Mouse (Mus musculus): ENCODE results near the gene Rbm5.

Gene Rbm5

DNA sequence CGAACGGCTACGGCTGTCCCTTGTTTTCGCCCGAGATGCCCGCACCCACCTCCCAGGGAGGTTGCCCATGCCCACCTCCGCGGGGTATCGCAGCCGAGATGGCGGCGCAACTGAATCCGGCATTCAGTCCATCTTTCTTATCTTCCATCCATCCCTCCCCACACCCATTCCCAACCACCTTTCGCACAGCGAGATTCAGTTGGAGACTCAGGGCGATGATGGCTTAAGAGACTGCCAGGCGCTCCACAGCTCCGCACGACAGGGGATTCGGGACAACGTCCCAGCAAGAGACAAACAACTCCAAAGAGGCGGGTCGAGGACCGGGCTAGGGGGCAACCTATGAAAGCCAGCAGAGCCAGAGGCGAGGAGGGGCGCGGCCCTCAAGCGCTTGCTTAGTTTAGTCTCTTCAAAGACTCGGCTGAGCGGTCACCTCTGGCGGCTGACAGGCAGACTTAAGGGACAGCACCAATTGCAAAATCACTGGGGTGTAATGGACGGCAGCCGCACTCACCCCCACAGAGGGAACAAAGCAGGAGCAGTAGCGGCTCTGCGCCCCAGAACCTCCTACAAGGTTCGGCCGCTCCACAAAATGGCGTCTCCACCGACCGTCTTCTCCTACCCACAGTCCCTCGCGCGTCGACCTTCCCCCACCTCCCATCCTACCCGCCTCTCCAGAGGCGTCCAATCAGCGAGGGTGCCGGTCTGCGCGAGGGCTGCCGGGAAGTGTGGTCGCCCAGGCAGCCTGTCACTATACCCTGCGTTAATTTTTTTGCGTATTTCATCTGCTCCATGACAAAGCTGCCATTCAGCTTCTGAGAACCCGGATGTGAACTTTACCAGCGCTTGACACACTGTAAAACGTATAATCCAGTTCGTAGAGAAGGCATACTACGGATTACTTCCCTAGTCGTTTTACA lies at the start of gene Rbm5:
Gene Rbm5, minus strand, starts transcription at position 623 of the 917 bp plus-strand sequence.
- peak; percentile 96 for DNase-seq (ENCODE audit: low read depth, low spot score)

DNA sequence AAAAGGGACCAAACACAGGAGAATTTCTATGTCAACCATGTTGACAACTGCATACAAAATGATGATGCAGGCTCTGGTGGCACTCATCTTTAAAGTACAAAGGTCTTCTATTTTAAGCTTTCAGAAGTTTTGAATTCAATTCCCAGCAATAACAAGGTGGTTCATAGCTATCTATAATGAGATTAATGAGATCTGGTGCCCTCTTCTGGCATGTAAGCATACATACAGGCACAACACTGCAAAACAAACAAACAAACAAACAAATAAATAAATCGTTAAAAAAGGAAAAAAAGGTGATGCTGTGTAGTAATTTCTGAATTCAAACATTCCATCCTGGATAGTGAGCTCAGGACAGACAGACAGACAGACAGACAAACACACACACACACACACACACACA lies 41.3 kb upstream of the Rbm5 start:
- DNase-seq (ENCODE audit: low read depth, low spot score), result no peak

DNA sequence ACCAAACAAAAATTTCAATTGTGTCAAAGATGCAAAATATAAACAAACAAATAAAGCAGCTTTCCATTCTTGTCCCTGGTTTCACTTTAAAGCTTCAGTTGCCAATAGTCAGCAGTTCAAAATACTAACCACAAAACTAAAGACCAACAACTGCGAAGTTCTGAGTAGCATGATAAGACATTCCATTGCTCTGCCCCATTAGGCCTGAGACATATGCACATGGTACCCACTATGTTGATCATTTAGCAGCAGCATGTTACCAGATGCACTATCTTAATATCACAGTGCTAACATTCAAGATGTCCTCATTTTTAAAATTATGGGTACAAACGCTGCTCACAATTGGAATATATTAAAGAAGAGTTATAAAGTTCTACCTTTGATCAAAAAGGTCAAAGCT lies 40.2 kb upstream of the Rbm5 start:
- DNase-seq (ENCODE audit: low read depth, low spot score), result no peak

DNA sequence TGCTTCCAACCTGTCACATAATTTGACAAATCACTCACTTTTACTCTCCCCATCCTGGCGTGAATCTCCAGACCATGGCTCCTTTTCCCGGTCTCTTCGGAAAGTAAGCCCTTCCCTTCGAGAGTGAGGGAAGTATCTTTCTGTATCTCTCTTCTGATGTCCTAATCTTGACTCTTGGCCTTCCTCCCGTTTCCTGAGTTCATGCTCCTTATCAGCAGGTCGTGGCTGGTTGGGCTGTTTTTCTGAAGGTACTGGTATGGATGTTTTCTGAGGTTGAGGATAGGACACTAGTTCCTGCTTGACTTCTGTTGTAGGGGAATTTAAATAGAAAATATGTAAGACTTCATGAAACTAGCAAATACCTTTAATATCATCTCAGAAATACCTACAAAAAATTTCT lies 20.9 kb upstream of the Rbm5 start:
- no peak for DNase-seq (ENCODE audit: low read depth, low spot score)

DNA sequence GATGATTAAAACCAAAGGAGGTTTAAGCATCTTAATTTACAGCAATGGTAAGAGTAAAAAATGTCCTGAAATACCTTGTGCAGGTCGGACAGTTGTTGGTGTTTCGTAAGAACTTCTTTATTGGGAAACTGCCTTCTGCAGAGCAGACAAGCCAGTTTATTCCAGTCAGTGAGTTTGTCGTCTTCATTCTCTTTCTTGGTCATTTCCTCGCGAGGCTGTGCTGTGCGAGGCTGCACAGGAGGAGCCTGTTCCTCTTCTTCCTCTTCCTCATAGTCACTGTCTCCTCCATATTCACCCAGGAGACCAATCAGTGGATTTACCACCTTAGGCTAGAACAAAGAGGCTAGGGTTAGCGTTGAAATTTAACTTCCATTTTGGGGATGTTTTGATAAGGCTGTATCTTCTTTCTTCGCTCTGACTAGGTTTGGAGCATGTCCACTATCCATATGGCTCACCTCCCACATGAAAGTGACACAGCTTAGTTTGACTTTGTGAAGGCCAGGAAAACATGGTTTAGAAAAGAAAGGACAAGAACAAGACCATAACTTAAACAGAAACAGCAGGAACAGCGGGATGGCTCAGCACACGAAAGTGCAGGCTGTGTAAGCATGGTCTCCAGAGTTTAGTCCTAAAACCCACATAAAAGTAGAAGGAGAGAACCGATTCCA lies 11.9 kb upstream of the Rbm5 start:
- no peak for DNase-seq (ENCODE audit: low read depth, low spot score)

DNA sequence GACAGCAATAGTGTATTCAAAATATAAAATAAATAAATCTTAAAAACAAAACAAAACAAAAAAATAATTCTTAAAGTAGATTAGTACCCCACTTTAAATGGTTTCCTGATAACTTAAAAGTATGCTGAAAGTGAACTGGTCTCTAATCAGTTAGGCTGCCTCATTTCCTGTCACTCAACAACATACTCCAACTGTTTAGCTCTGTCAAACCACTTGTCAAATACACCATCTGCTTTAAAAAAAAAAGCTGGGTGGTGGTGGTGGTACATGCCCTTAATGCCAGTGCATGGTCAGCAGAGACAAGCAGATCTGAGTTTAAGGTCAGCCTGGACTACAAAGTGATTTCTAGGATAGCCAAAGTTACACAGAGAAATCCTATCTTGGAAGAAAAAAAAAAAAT lies 6.0 kb upstream of the Rbm5 start:
- DNase-seq (ENCODE audit: low read depth, low spot score), result no peak

DNA sequence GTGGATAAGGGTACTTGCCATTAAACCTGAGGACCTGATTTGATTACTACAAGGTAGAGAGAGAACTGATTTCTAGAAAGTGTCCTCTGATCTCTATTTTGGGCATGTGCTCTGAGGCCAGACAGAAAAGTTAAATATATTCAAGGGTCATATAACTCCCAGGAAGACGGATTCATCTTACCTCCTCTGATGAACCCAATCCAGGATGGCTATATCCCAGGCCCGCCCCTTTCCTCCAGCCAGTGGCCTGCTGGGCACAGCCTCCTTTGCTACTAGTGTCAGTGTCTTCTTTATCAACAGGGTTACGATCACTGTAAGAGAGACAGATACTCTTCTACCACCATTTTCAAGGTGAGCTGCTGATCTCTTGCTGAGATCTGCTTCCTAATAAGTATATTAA lies 3.6 kb upstream of the Rbm5 start:
- DNase-seq (ENCODE audit: low read depth, low spot score), result no peak

DNA sequence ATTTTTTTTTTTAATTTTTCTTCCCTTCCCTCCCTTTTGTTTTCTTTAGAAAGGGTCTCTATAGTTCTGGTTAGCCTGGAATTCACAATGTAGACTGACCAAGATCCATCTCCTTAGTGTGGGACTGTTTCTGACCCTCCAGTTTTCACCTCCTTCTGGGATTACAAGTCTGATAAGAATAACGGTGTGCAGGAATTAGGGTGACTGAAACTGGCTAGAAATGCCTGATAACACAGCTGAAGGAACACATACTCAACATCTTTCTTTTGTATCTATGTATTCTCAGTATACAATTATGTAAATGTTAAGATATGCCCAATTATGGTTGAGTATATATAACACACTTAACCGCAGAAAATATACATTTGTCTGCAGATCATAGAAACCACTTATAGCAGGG lies 986 bp upstream of the Rbm5 start:
- DNase-seq (ENCODE audit: low read depth, low spot score), result no peak

DNA sequence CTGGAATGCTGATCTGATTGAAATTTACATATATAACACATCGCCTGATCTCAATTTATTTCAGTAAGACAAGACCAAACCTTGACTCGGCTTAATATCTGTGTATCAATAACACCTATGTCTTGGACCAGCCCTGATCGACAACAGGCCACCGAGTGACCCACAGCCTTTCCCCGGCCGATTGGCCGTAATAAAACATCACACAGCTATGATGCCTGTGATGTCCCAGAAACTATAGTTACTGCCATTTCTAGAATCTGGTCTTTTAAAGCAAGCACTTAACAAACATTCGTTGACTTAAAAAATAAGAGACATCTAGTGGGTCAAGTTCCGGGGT lies 791 bp downstream of the Rbm5 start:
- DNase-seq (ENCODE audit: low read depth, low spot score), result no peak

DNA sequence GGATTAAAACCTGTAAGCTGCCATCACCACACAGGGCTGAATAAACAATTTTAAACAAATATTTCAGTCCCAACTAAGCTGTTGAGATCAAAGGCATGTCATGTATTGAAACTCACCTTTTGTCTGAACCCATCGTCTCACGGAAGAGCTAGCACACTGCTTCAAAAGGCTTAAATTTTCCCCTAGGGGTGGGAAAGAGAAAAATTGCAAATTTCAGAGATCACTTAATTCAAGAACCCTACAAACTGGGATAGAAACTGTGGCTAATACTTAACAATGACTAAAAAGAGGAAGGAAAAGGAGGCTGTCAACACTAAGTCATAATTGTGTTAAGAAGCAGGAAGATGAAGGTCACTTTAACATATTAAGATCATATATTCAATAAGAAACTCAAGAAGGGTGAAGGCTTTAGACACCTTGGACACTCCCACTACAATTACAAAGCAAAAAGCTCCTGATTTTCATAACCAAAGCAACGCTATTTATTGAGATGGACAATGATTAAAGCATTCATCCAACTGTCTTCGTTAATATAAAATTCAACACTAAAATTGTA lies 1.3 kb downstream of the Rbm5 start:
- DNase-seq (ENCODE audit: low read depth, low spot score), result peak; percentile 54

DNA sequence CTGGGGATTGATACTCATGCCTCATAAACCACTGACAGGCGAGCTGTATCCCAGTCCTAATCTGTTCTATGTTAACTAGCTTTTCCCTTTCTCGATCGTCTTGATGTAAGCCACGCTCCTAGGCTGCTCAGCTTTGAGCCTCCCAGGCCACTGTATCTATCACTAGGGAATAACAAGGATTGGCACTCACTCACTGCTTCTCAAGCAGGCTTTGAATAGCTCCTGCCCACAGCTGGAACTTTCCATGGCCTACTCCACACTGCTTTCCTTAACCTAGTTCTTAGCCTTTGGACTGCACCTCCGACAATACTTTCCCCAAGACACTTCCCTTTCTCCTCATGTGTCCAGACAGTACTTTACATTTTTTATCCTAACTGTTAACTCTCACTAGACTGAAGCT lies 1.9 kb downstream of the Rbm5 start:
- no peak for DNase-seq (ENCODE audit: low read depth, low spot score)

DNA sequence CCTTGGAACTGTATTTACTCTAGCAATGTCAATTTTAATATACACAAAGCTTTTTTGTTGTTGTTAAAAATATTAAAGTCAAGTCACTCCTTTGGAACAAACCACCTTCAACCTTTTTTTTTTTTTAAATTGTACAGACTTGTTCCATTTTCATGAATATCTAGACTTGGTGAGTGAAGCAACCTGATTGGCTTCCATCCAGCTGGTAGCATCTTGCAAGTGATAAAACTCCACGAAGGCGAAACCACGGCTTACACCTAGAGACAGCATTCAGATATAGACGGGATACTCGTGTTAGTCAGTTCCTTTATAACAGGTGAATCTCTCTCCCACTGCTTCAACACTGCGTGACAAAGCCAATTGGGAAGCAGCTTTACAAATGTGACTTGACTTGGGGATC lies 11.2 kb downstream of the Rbm5 start:
- DNase-seq (ENCODE audit: low read depth, low spot score), result no peak

DNA sequence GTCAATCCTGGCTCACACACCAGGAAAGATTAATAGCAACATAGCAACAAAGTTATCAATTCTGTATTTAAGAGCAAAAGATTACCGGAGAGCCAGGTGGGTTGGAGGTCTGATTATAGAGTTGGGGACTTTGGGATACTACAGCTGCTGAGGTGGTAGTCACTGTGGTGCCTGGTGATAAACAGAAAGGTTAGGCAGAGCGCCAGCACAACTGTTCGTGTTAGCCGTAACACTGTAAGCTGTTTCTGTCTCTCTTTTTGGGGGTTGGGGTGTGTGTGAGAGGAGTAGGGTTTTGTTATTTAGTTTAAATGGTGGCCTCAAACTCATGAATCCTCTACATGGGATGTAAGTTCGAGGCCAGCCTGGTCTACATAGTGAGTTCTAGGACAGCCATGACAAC lies 20.4 kb downstream of the Rbm5 start:
- DNase-seq (ENCODE audit: low read depth, low spot score), result no peak

DNA sequence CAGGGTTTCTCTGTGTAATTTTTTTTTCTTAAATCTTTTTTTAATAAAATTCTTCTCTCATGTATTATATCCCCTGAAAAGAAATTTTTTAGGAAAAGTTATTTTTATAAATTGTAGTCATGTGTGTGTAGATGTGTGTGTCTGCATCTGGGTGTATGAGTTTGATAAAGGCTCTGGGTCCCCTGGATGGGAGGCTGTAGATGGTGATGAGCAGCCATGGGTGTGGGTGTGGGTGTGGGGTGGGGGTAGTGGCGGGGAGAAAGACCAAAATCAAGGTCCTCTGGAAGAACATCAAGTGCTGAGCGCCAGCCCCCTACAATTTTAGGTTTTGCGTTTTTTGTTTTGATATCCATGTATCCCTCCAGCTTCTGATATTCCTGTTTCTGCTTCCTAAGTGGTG lies 22.7 kb downstream of the Rbm5 start:
- DNase-seq (ENCODE audit: low read depth, low spot score), result no peak

DNA sequence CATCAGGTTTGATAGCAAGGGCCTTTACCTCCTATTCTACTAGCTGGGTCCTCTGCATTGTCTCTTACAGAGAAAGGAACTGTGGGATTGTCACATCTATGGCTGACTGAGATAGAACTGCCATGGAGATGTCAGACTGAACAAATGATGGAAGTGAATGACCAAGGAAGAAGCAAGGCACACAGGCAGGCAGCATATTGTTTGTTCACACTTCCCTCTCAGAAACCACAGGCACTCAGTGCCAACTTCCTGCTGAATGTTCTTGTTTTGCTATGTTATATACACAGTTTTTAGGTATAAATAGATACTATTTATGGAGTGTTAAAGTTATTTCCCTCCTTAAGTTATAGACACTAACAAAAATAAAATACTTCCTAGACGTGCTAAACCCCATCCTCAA lies 23.5 kb downstream of the Rbm5 start:
- DNase-seq (ENCODE audit: low read depth, low spot score), result no peak

DNA sequence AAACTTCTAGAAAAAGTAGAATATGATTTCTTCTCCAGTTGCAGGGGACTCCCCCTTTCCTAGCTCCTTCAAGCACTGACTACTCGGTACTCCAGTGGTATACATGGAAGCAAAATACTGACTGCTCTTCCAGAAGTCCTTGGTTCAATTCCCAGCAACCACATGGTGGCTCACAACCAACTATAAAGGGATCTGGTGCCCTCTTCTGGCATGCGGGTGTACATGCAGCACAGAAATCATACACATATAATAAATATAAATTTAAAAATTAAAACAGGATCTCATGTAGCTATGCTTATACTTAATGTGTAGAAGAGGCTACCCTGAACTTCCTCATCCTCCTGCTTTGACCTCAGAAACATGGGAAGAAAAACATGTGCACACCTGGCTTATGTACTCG lies 24.1 kb downstream of the Rbm5 start:
- peak; percentile 26 for DNase-seq (ENCODE audit: low read depth, low spot score)

DNA sequence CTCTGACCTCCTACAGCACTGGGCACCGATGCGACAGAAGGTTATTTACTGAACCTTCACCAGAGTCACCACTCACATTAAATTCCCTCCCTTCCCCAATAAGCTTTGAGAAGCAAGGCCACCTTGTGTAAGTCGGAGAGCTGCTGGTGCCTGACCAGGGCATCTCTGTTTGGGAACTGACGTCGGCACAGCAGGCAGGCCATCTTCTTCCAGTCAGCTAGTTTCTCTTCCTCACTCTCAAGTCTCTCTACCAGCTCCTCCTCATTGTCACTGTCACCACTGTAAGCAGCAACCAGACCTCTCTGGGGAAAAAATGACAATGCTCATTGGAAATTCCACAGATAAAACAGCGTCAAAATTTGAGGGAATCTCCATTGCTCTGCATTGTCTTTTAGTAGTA lies 26.7 kb downstream of the Rbm5 start:
- no peak for DNase-seq (ENCODE audit: low read depth, low spot score)

DNA sequence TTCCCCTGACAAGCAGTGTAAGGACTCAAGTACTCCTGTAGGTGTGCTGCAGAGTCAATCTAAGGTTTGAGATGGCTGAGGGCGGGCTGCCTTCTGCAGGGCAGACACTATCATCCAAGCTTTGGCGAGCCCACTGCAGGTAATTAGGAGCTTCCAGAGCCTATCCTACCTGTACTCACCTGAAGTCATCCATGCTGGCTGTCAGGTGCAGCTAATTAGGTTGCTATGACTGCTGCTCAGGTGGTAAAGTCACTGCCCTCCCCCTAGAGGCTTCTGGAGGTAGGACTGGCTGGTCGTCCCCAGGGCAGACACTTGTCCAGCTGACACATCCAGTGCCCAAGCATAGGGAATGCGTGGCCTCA lies 32.0 kb downstream of the Rbm5 start:
- peak; percentile 67 for DNase-seq (ENCODE audit: low read depth, low spot score)

DNA sequence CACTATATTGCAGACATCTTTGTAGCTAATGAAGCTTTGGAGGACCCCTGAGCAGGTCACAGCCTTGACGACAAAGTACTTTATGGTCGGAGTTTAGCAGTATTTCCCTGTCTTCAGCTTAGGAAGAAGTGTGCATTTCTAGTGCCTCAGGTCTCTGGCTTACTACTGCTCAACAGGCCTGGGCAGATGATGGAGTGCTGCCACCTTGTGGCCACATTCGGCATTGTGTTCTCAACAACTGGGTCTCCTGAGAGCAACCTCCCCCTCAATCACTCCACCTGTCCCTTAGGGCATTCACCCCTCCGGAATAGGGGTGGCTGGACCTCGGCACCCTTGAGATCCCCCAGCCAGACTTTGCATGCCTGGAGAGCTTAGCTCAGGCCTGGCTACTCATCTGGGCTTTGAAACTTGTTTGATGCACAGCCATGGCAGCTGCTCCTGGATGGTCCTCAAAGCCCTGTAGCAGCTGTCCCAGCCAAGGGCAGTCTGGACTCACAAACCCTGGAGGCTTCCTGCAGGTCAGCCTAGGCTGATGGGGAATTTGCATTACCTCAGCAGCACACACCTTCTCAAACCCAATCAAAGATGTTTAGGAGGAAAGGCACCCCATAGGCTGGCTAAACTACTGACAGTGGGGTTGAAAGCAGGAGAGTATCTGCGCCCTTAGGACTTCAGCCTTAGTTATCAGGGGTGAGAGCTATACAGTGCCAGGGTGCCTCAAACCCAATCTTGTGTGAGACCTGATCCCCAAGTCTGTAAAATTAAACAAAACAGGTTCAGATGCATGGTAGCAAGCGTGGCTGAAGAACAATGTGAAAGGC lies 32.6 kb downstream of the Rbm5 start:
- DNase-seq (ENCODE audit: low read depth, low spot score), result peak; percentile 82

DNA sequence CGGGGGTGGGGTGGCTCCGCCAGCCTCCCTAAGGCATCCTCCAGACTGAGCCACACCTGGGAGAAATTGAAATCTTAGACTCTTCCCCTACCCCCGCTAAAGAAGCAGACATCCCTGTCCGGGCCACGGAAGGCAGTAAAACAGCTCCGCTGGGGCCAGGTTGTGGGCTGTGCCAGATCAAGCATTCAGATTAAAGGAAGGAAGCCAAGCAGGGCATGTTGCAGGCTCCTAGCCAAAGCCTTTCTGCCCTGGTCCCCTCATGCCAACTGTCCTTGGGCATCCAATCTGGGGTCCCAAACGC lies 34.7 kb downstream of the Rbm5 start:
- no peak for DNase-seq (ENCODE audit: low read depth, low spot score)

DNA sequence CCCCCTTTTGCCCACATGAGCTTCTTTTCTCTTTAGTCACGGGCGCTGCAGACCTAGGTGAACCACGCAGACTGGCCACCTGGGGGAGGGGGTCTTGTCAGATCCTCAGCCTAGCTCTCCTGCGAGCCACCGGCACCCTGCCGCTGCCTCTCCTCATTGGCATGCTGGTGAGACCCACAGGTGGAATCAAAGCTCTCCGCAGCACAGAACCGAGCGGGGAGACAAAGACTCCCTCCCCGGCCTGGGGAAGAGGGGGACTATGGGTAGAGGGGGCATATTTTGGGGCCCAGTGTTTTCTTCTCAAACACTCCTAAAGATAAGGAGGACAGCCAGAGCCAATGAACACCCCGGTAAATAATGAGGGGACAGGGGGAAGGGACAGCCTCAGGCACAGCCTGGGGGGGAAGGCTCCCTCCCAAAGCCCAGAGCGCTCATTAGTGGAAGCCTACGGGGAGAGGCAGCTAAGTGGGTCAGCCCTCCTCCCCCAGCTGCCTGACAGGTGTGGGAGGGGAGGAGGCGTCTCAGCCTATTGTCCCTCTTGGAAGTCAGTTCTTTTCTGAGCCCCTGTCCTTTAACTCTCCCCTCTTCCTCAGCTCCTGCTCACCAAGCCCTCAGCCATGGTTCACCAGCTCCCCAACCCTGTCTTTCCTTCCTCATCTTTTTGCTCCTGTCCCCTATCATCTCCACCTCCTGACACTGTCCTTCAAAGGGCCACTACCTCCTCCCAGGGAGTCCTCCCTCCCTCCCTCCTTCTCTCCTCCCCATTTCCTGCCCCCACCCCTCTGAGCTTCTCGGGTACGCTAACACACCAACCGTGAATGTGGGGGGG lies 35.2 kb downstream of the Rbm5 start:
- no peak for DNase-seq (ENCODE audit: low read depth, low spot score)

DNA sequence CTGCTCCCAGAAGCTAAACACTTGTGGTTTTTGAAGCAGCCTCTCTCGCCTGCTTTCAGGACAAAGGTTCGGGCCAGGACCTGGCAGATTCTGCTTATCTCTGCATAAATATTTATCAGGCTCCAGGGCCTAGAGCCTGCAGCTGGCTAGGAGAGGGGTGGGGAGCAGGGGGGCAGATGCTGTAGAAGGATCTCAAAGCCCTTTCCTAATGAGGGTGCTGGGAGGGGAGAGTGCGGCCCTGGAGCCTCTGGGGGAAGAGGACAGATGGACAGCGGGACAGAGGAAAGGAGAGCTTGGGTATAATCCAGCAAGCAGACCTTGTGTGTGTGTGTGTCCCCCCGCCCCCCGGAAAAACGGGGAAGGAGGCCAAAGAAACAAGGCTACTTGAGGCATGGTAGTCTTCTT lies 36.2 kb downstream of the Rbm5 start:
- no peak for DNase-seq (ENCODE audit: low read depth, low spot score)

Measured in A20 (cell line).